Mouse (Mus musculus) bone marrow, adult 2 months (tissue): ENCODE results near the gene Usp7. TPM values are rescaled to one million over a fixed set of nuclear protein-coding genes. Genes with fewer than 3 reads are reported as not detected.
"Not testable (repeated sequence)": the region's sequence is repeated elsewhere in the genome, so short reads cannot be mapped to it uniquely, and the experiment has no call there.

Source experiments
- H3K27ac ChIP-seq: fragments of 200-500 bp; 2 replicates; pipeline ENCODE4 v1.5.1; 2012; ENCODE audit warnings: low read depth, mild to moderate bottlenecking, control low read depth, inconsistent platforms, low read length; ENCODE audit not compliant: control insufficient read depth, poor library complexity, insufficient read depth
- H3K4me1 ChIP-seq: fragments of 200-500 bp; 2 replicates; pipeline ENCODE4 v1.6.1; 2011; ENCODE audit warnings: low read length; ENCODE audit not compliant: control insufficient read depth, insufficient read depth
- H3K4me3 ChIP-seq: fragments of 200-500 bp; replicated peaks from 2 replicates; pipeline ENCODE3; 2011; ENCODE audit warnings: mild to moderate bottlenecking, low read depth, low read length, control low read depth; ENCODE audit not compliant: control insufficient read depth
- CTCF ChIP-seq: fragments of 200-500 bp; IDR thresholded peaks from 2 replicates; pipeline ENCODE4 v1.5.1; 2011; ENCODE audit warnings: low read length, control low read depth; ENCODE audit not compliant: control insufficient read depth, insufficient read depth
- POLR2A ChIP-seq: fragments of 200-500 bp; IDR thresholded peaks from 2 replicates; pipeline ENCODE4 v1.6.1; 2011; ENCODE audit warnings: low read depth, mild to moderate bottlenecking, control low read depth, low read length, borderline replicate concordance; ENCODE audit not compliant: control insufficient read depth
- WGBS: fragments of 180-500 bp; shearing (Covaris S2); methylation state at CpG from one replicate; pipeline ENCODE4 v1.1.7; 2018; 5-methylcytosine and 5-hydroxymethylcytosine counted together
- polyA plus RNA-seq: library from polyadenylated mRNA; stranded (reverse); fragments of >200 nt; gene quantifications from 2 replicates; pipeline ENCODE4 v1.2.4, GENCODE M21; 2011; ENCODE audit warnings: low replicate concordance; ENCODE audit not compliant: missing spikeins, insufficient read depth, insufficient read length

The Usp7 gene
- polyA plus RNA-seq, 1 experiment: 136 TPM

GRCm38 (mm10) chr16:8767133-8768052, 24.7 kb downstream of the Usp7 start:
- H3K27ac ChIP-seq: peak overlapping the region; percentile 70
- no peak for TF ChIP-seq CTCF
- TF ChIP-seq POLR2A: no peak
- H3K4me3 ChIP-seq: no peak overlapping the region
- WGBS: 47% methylated on average over 11 of the region's 11 CpGs
- H3K4me1 ChIP-seq: peaks cover 9% of the 10 kb centered on the region

- no peak overlapping the region for H3K4me3 ChIP-seq
- 19% methylated on average over 9 of the region's 9 CpGs for WGBS
- H3K4me1 ChIP-seq: peaks cover 11% of the 10 kb centered on the region
- H3K27ac ChIP-seq: peak overlapping the region; percentile 66
- TF ChIP-seq CTCF (no peak), POLR2A (no peak)
Observed at GRCm38 (mm10) chr16:8766196-8766595, 25.9 kb downstream of the Usp7 start.

- H3K27ac ChIP-seq: peak overlapping the region; percentile 50
- TF ChIP-seq POLR2A (no peak), CTCF (no peak)
- whole genome bisulfite sequencing: 73% methylated on average over 11 of the region's 11 CpGs
- H3K4me1 ChIP-seq: peaks cover 11% of the 10 kb centered on the region
- no peak overlapping the region for H3K4me3 ChIP-seq
Observed at GRCm38 (mm10) chr16:8764124-8764907, 27.8 kb downstream of the Usp7 start.

- no peak for TF ChIP-seq CTCF
- TF ChIP-seq POLR2A: no peak
- H3K4me3 ChIP-seq: no peak overlapping the region
- 91% methylated on average over 6 of the region's 6 CpGs for WGBS
- H3K4me1 ChIP-seq: peaks cover 8% of the 10 kb centered on the region
- H3K27ac ChIP-seq: no peak overlapping the region
Observed at GRCm38 (mm10) chr16:8763028-8763427, 29.1 kb downstream of the Usp7 start.

- H3K4me3 ChIP-seq: no peak overlapping the region
- peak overlapping the region; percentile 34 for H3K27ac ChIP-seq
- WGBS: 95% methylated on average over 2 of the region's 2 CpGs
- H3K4me1 ChIP-seq: peaks cover 3% of the 10 kb centered on the region
- no peak for TF ChIP-seq CTCF
- TF ChIP-seq POLR2A: no peak
Observed at GRCm38 (mm10) chr16:8761894-8762293, 30.2 kb downstream of the Usp7 start.

- no peak overlapping the region for H3K4me3 ChIP-seq
- TF ChIP-seq POLR2A: no peak
- TF ChIP-seq CTCF: no peak
- peaks cover 3% of the 10 kb centered on the region for H3K4me1 ChIP-seq
- no peak overlapping the region for H3K27ac ChIP-seq
- 84% methylated on average over 7 of the region's 7 CpGs for whole genome bisulfite sequencing
Observed at GRCm38 (mm10) chr16:8761005-8761404, 31.1 kb downstream of the Usp7 start.

GRCm38 (mm10) chr16:8758979-8759378, 33.1 kb downstream of the Usp7 start:
- 84% methylated on average over 3 of the region's 3 CpGs for WGBS
- TF ChIP-seq POLR2A (no peak), CTCF (no peak)
- no peak overlapping the region for H3K4me3 ChIP-seq
- H3K27ac ChIP-seq: no peak overlapping the region
- H3K4me1 ChIP-seq: peaks cover 2% of the 10 kb centered on the region

- TF ChIP-seq POLR2A: no peak
- no peak for TF ChIP-seq CTCF
- no peak overlapping the region for H3K27ac ChIP-seq
- peaks cover 2% of the 10 kb centered on the region for H3K4me1 ChIP-seq
- H3K4me3 ChIP-seq: no peak overlapping the region
- WGBS: 85% methylated on average over 2 of the region's 2 CpGs
Observed at GRCm38 (mm10) chr16:8758193-8758592, 33.9 kb downstream of the Usp7 start.

- not testable (repeated sequence) for H3K4me3 ChIP-seq, H3K27ac ChIP-seq, H3K4me1 ChIP-seq
- 85% methylated on average over 6 of the region's 6 CpGs for WGBS
Observed at GRCm38 (mm10) chr16:8757586-8757985, 34.5 kb downstream of the Usp7 start.
